Mouse (Mus musculus) CH12.LX (cell line): ENCODE results near the gene Baiap3. TPM values are rescaled to one million over a fixed set of nuclear protein-coding genes. Genes with fewer than 3 reads are reported as not detected.
"Not testable (repeated sequence)": the region's sequence is repeated elsewhere in the genome, so short reads cannot be mapped to it uniquely, and the experiment has no call there.

ENCODE experiments used
- DNase-seq: peaks from one replicate; pipeline ENCODE4 v3.0.0-alpha.2; 2013; ENCODE audit errors: extremely low read depth
- H3K27ac ChIP-seq: 2 replicates; pipeline ENCODE4 v1.5.1; 2012; ENCODE audit warnings: low read depth, mild to moderate bottlenecking, control low read depth, moderate library complexity; ENCODE audit not compliant: insufficient read depth
- H3K27me3 ChIP-seq: replicated peaks from 2 replicates; pipeline ENCODE3; 2012; ENCODE audit warnings: inconsistent platforms
- H3K36me3 ChIP-seq, 2 experiments: replicated peaks in 1 of 2; 2 replicates each; pipeline versions ENCODE3 to v1.6.1; 2012; ENCODE audit warnings: inconsistent platforms in 1 of 2, low read length in 1 of 2, mild to moderate bottlenecking in 1 of 2, mixed read lengths in 1 of 2, moderate library complexity in 1 of 2; ENCODE audit not compliant: control insufficient read depth in 1 of 2, insufficient read depth in 1 of 2
- H3K4me1 ChIP-seq, 2 experiments: 2 replicates each; pipeline ENCODE4 v1.6.1; 2012; ENCODE audit warnings: inconsistent platforms in 1 of 2, moderate library complexity in 1 of 2; ENCODE audit not compliant: insufficient read depth in 2 of 2, control insufficient read depth in 1 of 2
- H3K4me2 ChIP-seq: 2 replicates; pipeline ENCODE4 v1.6.1; 2012; ENCODE audit warnings: low read depth, mild to moderate bottlenecking, control low read depth; ENCODE audit not compliant: poor library complexity, insufficient read depth, severe bottlenecking
- H3K4me3 ChIP-seq, 3 experiments: fragments of 150-350 bp in 1 of 3; sonication (generic) in 1 of 3; replicated peaks in 1 of 3; 2 replicates each; pipeline versions ENCODE3 to v1.5.1; 2011 to 2012; ENCODE audit warnings: low read depth in 2 of 3, low read length in 2 of 3, mild to moderate bottlenecking in 2 of 3, moderate library complexity in 2 of 3, control low read depth in 1 of 3, improper control_type of control experiment in 1 of 3, inconsistent platforms in 1 of 3, mixed read lengths in 1 of 3; ENCODE audit not compliant: poor library complexity in 1 of 3
- H3K79me2 ChIP-seq: replicated peaks from 2 replicates; pipeline ENCODE4 v1.6.1; 2012; ENCODE audit warnings: mild to moderate bottlenecking, moderate library complexity; ENCODE audit not compliant: control insufficient read depth, poor library complexity, insufficient read depth, severe bottlenecking; ENCODE audit errors: extremely low read depth
- H3K9ac ChIP-seq: 2 replicates; pipeline ENCODE4 v1.6.1; 2012; ENCODE audit warnings: low read depth, mild to moderate bottlenecking, control low read depth, moderate library complexity; ENCODE audit not compliant: insufficient read depth
- H3K9me3 ChIP-seq: replicated peaks from 2 replicates; pipeline ENCODE3; 2012; ENCODE audit warnings: low read length, inconsistent platforms, mixed read lengths
- BHLHE40 ChIP-seq: IDR thresholded peaks from 2 replicates; pipeline ENCODE4 v1.6.1; 2011; ENCODE audit warnings: mild to moderate bottlenecking, low read depth, low read length, improper control_type of control experiment
- CHD1 ChIP-seq: IDR thresholded peaks from 2 replicates; pipeline ENCODE4 v1.6.1; 2012; ENCODE audit warnings: low read depth, low read length, improper control_type of control experiment, inconsistent platforms
- E2F4 ChIP-seq: IDR thresholded peaks from 2 replicates; pipeline ENCODE4 v1.6.1; 2011; ENCODE audit warnings: low read depth, low read length, improper control_type of control experiment; ENCODE audit not compliant: insufficient replicate concordance
- ELF1 ChIP-seq: IDR thresholded peaks from 2 replicates; pipeline ENCODE4 v1.6.1; 2014; ENCODE audit warnings: low read depth, mild to moderate bottlenecking, inconsistent platforms, low read length, improper control_type of control experiment
- EP300 ChIP-seq: IDR thresholded peaks from 2 replicates; pipeline ENCODE4 v1.6.1; 2011; ENCODE audit warnings: low read length, improper control_type of control experiment
- ETS1 ChIP-seq: conservative IDR thresholded peaks from 2 replicates; pipeline ENCODE4 v1.6.1; 2012; ENCODE audit warnings: low read depth, mild to moderate bottlenecking, inconsistent platforms, low read length, improper control_type of control experiment, moderate library complexity
- GABPA ChIP-seq: IDR thresholded peaks from 2 replicates; pipeline ENCODE4 v1.6.1; 2012; ENCODE audit warnings: low read depth, low read length, improper control_type of control experiment, inconsistent platforms; ENCODE audit not compliant: insufficient replicate concordance
- HCFC1 ChIP-seq: IDR thresholded peaks from 2 replicates; pipeline ENCODE4 v1.6.1; 2012; ENCODE audit warnings: low read depth, mild to moderate bottlenecking, inconsistent platforms, low read length, improper control_type of control experiment
- IRF4 ChIP-seq: IDR thresholded peaks from 2 replicates; pipeline ENCODE4 v1.6.1; 2014; ENCODE audit warnings: low read depth, mild to moderate bottlenecking, inconsistent platforms, low read length, improper control_type of control experiment
- JUN ChIP-seq: IDR thresholded peaks from 2 replicates; pipeline ENCODE4 v1.6.1; 2011; ENCODE audit warnings: low read depth, mild to moderate bottlenecking, low read length, improper control_type of control experiment, moderate library complexity; ENCODE audit not compliant: insufficient read depth
- KAT2A ChIP-seq: IDR thresholded peaks from 2 replicates; pipeline ENCODE4 v1.6.1; 2012; ENCODE audit warnings: low read length, improper control_type of control experiment, inconsistent platforms; ENCODE audit not compliant: insufficient replicate concordance
- MAFK ChIP-seq: IDR thresholded peaks from 2 replicates; pipeline ENCODE4 v1.6.1; 2011; ENCODE audit warnings: low read length, improper control_type of control experiment; ENCODE audit not compliant: insufficient replicate concordance
- MAX ChIP-seq: IDR thresholded peaks from 2 replicates; pipeline ENCODE4 v1.6.1; 2011; ENCODE audit warnings: low read length, improper control_type of control experiment
- MAZ ChIP-seq: IDR thresholded peaks from 2 replicates; pipeline ENCODE4 v1.6.1; 2012; ENCODE audit warnings: low read depth, mild to moderate bottlenecking, inconsistent platforms, low read length, improper control_type of control experiment, moderate library complexity
- MEF2A ChIP-seq: IDR thresholded peaks from 2 replicates; pipeline ENCODE4 v1.6.1; 2014; ENCODE audit warnings: low read depth, mild to moderate bottlenecking, inconsistent platforms, low read length, improper control_type of control experiment, borderline replicate concordance
- MYC ChIP-seq: IDR thresholded peaks from 2 replicates; pipeline ENCODE4 v1.6.1; 2011; ENCODE audit warnings: low read depth, mild to moderate bottlenecking, improper control_type of control experiment, low read length
- NELFE ChIP-seq: IDR thresholded peaks from 2 replicates; pipeline ENCODE4 v1.6.1; 2011; ENCODE audit warnings: low read depth, low read length, improper control_type of control experiment
- NRF1 ChIP-seq: IDR thresholded peaks from 2 replicates; pipeline ENCODE4 v1.6.1; 2014; ENCODE audit warnings: low read depth, mild to moderate bottlenecking, inconsistent platforms, low read length, improper control_type of control experiment, moderate library complexity
- POLR2A ChIP-seq: IDR thresholded peaks from 2 replicates; pipeline ENCODE4 v1.6.1; 2011; ENCODE audit warnings: low read depth, mild to moderate bottlenecking, improper control_type of control experiment, low read length
- POLR2AphosphoS2 ChIP-seq: IDR thresholded peaks from 2 replicates; pipeline ENCODE4 v1.6.1; 2011; ENCODE audit warnings: low read depth, low read length, improper control_type of control experiment
- RCOR1 ChIP-seq: conservative IDR thresholded peaks from 2 replicates; pipeline ENCODE4 v1.6.1; 2012; ENCODE audit warnings: low read depth, mild to moderate bottlenecking, inconsistent platforms, low read length, improper control_type of control experiment
- TBP ChIP-seq: conservative IDR thresholded peaks from 2 replicates; pipeline ENCODE4 v1.6.1; 2011; ENCODE audit warnings: low read depth, low read length, improper control_type of control experiment
- TCF12 ChIP-seq: IDR thresholded peaks from 2 replicates; pipeline ENCODE4 v1.6.1; 2014; ENCODE audit warnings: low read depth, mild to moderate bottlenecking, inconsistent platforms, low read length, improper control_type of control experiment
- UBTF ChIP-seq: IDR thresholded peaks from 2 replicates; pipeline ENCODE4 v1.6.1; 2012; ENCODE audit warnings: low read depth, mild to moderate bottlenecking, inconsistent platforms, low read length, improper control_type of control experiment, moderate library complexity
- USF1 ChIP-seq: IDR thresholded peaks from 2 replicates; pipeline ENCODE4 v1.6.1; 2014; ENCODE audit warnings: low read depth, mild to moderate bottlenecking, inconsistent platforms, low read length, improper control_type of control experiment
- ZC3H11A ChIP-seq: IDR thresholded peaks from 2 replicates; pipeline ENCODE4 v1.6.1; 2012; ENCODE audit warnings: low read depth, mild to moderate bottlenecking, inconsistent platforms, low read length, improper control_type of control experiment
- ZMIZ1 ChIP-seq: IDR thresholded peaks from 2 replicates; pipeline ENCODE4 v1.6.1; 2012; ENCODE audit warnings: low read depth, mild to moderate bottlenecking, inconsistent platforms, low read length, improper control_type of control experiment
- ZNF384 ChIP-seq: IDR thresholded peaks from 2 replicates; pipeline ENCODE4 v1.6.1; 2012; ENCODE audit warnings: low read depth, low read length, improper control_type of control experiment, inconsistent platforms
- dilution Hi-C: fragments of 300-500 bp; cut with MboI; formaldehyde crosslinking; loops from 2 replicates; pipeline ENCODE4 v1.14.3; 2020; ENCODE audit warnings: low sequenced_read_pairs; ENCODE audit not compliant: extremely low pct_unique_long_range_greater_than_20kb, extremely low pct_ligation_motif_present
- in situ Hi-C: fragments of 300-500 bp; cut with MboI; formaldehyde crosslinking; loops from 3 replicates; pipeline ENCODE4 v1.14.3; 2019; ENCODE audit warnings: low sequenced_read_pairs, low pct_ligation_motif_present, low pct_unique_long_range_greater_than_20kb, mixed read lengths
- polyA plus RNA-seq: library from polyadenylated mRNA; unstranded; fragments of >175 nt; gene quantifications from 2 replicates; pipeline ENCODE4 v1.2.1, GENCODE M21; 2012; ENCODE audit warnings: low read depth; ENCODE audit not compliant: insufficient read length
- total RNA-seq, 2 experiments: library from RNA; depleted of rRNA; stranded (reverse); fragments of 300-350 nt in 1 of 2; fragments of >200 nt in 1 of 2; gene quantifications; 2 replicates each; pipeline ENCODE4 v1.2.3; 2012 to 2014

Baiap3 gene
- total and polyA plus RNA-seq, 3 experiments: 0.19 to 0.21 TPM; not detected in 1

GRCm38 (mm10) chr17:25222504-25222940, 33.6 kb downstream of the Baiap3 start:
- Histone ChIP-seq H3K79me2 (peaks cover 11% of the 10 kb centered on the region), H3K36me3 (peaks cover 29 to 56% of the 10 kb centered on the region in 2 experiments), H3K9ac (peak overlapping the region; percentile 85), H3K4me1 (peaks cover 27 to 63% of the 10 kb centered on the region in 2 experiments), H3K4me3 (peak overlapping the region; percentile 61 to 71 (median 61)), H3K27ac (peak overlapping the region; percentile 94), H3K4me2 (peak overlapping the region; percentile 93)
- in situ Hi-C loops, H3K27me3 ChIP-seq, H3K9me3 ChIP-seq, dilution Hi-C loops: not testable (repeated sequence)
- peak; percentile 68 for DNase-seq
- 0 out of 2 replicates have a peak, but pooled peaks have one; percentile 12 for TF ChIP-seq JUN
- TF ChIP-seq RCOR1: 0 out of 2 replicates have a peak, but pooled peaks have one; percentile 34
- 0 out of 2 replicates have a peak, but pooled peaks have one; percentile 59 for TF ChIP-seq MEF2A
- 0 out of 2 replicates have a peak, but pooled peaks have one; percentile 29 for TF ChIP-seq MYC
- TF ChIP-seq KAT2A: 0 out of 2 replicates have a peak, but pooled peaks have one; percentile 27
- TF ChIP-seq MAZ: peak; percentile 81; the same call in 1 of the 2 replicates
- TF ChIP-seq HCFC1: peak; percentile 51; the same call in 1 of the 2 replicates
- TF ChIP-seq BHLHE40: peak; percentile 56
- peak; percentile 57 for TF ChIP-seq NRF1
- peak; percentile 68; the same call in 1 of the 2 replicates for TF ChIP-seq TCF12
- TF ChIP-seq ETS1: peak; percentile 67
- peak; percentile 33; the same call in 1 of the 2 replicates for TF ChIP-seq MAFK
- peak; percentile 39; the same call in 1 of the 2 replicates for TF ChIP-seq EP300
- TF ChIP-seq MAX: peak; percentile 51; the same call in 1 of the 2 replicates
- 0 out of 2 replicates have a peak, but pooled peaks have one; percentile 42 for TF ChIP-seq IRF4

- DNase-seq: peak; percentile 85
- H3K79me2 ChIP-seq: peaks cover 11% of the 10 kb centered on the region; the same call in 1 of the 2 replicates
- peak overlapping the region; percentile 86 for H3K4me2 ChIP-seq
- peak overlapping the region; percentile 49 to 58 (median 55) for H3K4me3 ChIP-seq
- dilution Hi-C loops (no loop called here), in situ Hi-C loops (no loop called here)
- peak overlapping the region; percentile 82 for H3K9ac ChIP-seq
- peak overlapping the region; percentile 95 for H3K27ac ChIP-seq
- H3K9me3 ChIP-seq: no peaks in the 10 kb centered on the region
- peaks cover 26 to 54% of the 10 kb centered on the region in 2 experiments for H3K36me3 ChIP-seq
- no peaks in the 10 kb centered on the region for H3K27me3 ChIP-seq
- H3K4me1 ChIP-seq: peaks cover 27 to 59% of the 10 kb centered on the region in 2 experiments
- TF ChIP-seq TBP: no peak
- no peak for TF ChIP-seq E2F4
- TF ChIP-seq NRF1: no peak
- TF ChIP-seq ETS1: no peak
- TF ChIP-seq ZNF384: no peak
- peak; percentile 59; the same call in 1 of the 2 replicates for TF ChIP-seq MAFK
- TF ChIP-seq POLR2A: peak; percentile 87
- no peak for TF ChIP-seq MYC
- no peak for TF ChIP-seq USF1
- no peak for TF ChIP-seq MAZ
- no peak for TF ChIP-seq CHD1
- TF ChIP-seq ZMIZ1: peak; percentile 47; the same call in 1 of the 2 replicates
- no peak for TF ChIP-seq BHLHE40
- peak; percentile 70 for TF ChIP-seq NELFE
- TF ChIP-seq ELF1: no peak; the same call in 1 of the 2 replicates
- TF ChIP-seq KAT2A: no peak
- TF ChIP-seq GABPA: no peak
- no peak for TF ChIP-seq TCF12
- TF ChIP-seq POLR2AphosphoS2: 0 out of 2 replicates have a peak, but pooled peaks have one; percentile 38
- TF ChIP-seq UBTF: no peak
- no peak for TF ChIP-seq ZC3H11A
- no peak for TF ChIP-seq MAX
- TF ChIP-seq HCFC1: peak; percentile 35; the same call in 1 of the 2 replicates
Measured at GRCm38 (mm10) chr17:25221821-25222503, 34.2 kb downstream of the Baiap3 start.
